Mouse (Mus musculus) erythroblast, adult 5-6 weeks (primary cell): Measurements from ENCODE around the gene Shb. TPM values are rescaled to one million over a fixed set of nuclear protein-coding genes. Genes with fewer than 3 reads are reported as not detected.

Experiments
- ATAC-seq: replicated peaks from 2 replicates; pipeline ENCODE4 v1.8.0; 2016; ENCODE audit warnings: moderate number of reproducible peaks, mild to moderate bottlenecking, moderate TSS enrichment, inconsistent platforms; ENCODE audit not compliant: poor library complexity, low FRiP score, severe bottlenecking
- total RNA-seq, 2 experiments: library from RNA; stranded (forward) in 1 of 2; stranded (reverse) in 1 of 2; fragments of 150-400 nt in 1 of 2; fragments of 200-764, 138-1000 nt in 1 of 2; gene quantifications; 2 replicates each; pipeline versions ENCODE4 v1.2.3 to v1.2.4; 2015 to 2017; ENCODE audit warnings: low replicate concordance in 2 of 2

Shb gene
- total RNA-seq, 2 experiments from 2014 or later, result 0.68 TPM; not detected in 1

DNA sequence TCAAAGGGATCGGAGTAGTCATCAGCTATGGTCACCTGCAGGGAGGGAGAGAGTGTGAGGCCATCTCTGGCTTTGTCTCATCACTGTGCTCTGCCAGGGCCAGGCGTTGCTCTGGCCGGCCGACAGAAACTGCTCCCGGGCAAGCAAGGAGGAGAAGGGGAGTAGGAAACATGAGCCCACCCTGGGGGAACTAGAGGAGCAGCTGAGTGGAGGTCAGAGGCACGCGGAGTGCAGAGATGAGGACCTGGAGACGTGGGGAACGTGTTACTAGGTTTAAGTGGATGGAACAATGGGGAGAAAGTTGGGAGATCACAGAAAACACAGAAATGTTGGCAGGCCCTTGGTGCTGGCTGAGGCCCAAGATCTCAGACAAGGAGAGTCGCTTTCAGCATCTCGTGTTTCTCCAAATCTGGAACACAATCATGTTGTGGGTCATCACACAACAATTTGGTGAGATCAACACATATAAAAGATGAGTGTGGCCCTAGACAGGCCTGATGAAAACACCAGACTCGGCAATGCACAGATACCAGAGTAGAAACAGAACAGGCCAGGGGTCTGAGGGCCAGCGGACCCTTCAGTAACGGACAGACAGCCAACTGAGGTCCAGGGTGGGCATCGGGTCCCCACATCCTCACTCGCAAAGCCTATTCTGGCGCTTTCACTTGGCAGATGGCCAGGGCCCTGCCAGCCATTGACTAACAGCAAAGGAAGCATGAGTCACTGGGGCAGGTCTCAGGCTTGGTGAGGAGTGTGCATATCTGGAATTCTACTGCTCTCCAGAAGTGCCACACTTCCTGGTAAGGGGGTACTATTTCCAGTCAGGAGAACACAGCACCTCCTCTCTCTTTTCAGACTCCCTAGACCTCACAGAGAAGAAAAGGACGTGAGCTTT lies 42.9 kb downstream of the Shb start:
- no peak for ATAC-seq

GRCm38 (mm10) chr4:45487681-45488081 lies 44.6 kb downstream of the Shb start:
- no peak for ATAC-seq

DNA sequence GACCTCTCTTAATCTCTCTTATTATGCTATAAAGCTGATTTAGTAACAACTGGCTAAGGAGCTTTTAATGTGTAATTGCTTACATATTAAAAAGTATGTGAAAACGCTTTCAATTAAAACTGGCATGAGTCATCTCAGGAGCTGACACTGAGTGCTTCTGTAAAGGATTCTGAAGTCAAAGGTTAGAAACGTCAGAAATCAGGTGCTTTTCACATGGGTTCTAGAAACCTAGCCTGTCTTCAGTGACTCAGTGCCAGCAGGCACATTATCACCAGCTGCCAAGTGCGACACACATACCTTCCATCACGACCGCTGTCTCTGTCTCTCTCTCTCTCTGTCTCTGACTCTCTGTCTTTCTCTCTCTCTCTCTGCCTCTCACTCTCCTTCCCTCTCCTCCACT lies 47.2 kb downstream of the Shb start:
- ATAC-seq, result no peak

- ATAC-seq, result no peak
These were observed 48.7 kb downstream of the Shb start for GRCm38 (mm10) chr4:45483271-45484245.

- no peak for ATAC-seq
These were observed 50.0 kb downstream of the Shb start for GRCm38 (mm10) chr4:45482271-45482670.

GRCm38 (mm10) chr4:45481431-45481830 lies 50.8 kb downstream of the Shb start:
- ATAC-seq, result 0 out of 2 replicates have a peak, but pooled peaks have one; percentile 39

- no peak for ATAC-seq
These were observed 51.7 kb downstream of the Shb start for GRCm38 (mm10) chr4:45480595-45480994.

- ATAC-seq, result no peak
These were observed 52.8 kb downstream of the Shb start for GRCm38 (mm10) chr4:45479433-45479832.

- ATAC-seq, result no peak
These were observed 54.1 kb downstream of the Shb start for GRCm38 (mm10) chr4:45478178-45478577.

GRCm38 (mm10) chr4:45477047-45477446 lies 55.2 kb downstream of the Shb start:
- no peak for ATAC-seq

GRCm38 (mm10) chr4:45474832-45475231 lies 57.4 kb downstream of the Shb start:
- no peak for ATAC-seq

DNA sequence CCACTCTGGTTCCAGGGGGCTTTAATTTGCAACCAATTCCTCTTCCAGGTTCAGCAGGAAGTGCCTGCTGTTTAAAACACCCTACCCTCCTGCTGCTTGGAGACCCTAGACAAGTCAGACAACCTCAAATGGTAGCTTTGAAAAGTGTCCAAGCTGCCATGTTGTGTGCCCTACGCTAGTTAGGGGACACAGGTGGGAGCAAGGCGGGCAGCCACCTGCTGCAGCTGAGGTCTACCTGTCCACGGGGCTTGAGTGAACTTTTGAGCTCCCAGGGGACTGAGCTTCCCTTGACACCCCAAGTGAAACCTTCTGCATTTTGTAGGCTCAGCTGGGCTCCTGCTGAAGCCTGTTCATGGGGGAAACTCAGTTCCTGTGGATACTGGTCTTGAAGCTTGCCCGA lies 58.1 kb downstream of the Shb start:
- ATAC-seq, result no peak

DNA sequence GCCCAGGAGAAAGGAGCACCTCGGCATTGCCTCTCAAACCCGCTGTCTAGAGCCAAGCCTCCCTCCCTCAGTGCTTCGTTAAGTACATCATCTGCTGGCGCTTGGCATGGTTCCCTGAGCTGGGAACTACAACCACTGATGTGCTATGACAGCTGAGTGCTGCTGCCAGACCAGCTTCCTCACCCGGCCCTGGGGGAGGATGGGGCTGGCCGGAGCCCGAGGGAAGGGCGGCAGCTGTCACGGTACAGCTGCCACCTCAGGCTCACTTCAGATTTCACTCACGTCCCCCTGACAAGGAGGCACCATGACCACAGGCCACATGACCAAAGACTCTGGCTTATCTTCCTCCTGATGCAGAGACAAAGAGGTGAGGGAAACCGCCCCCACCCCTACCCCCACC lies 59.1 kb downstream of the Shb start:
- ATAC-seq, result no peak

GRCm38 (mm10) chr4:45472706-45473105 lies 59.6 kb downstream of the Shb start:
- no peak for ATAC-seq

DNA sequence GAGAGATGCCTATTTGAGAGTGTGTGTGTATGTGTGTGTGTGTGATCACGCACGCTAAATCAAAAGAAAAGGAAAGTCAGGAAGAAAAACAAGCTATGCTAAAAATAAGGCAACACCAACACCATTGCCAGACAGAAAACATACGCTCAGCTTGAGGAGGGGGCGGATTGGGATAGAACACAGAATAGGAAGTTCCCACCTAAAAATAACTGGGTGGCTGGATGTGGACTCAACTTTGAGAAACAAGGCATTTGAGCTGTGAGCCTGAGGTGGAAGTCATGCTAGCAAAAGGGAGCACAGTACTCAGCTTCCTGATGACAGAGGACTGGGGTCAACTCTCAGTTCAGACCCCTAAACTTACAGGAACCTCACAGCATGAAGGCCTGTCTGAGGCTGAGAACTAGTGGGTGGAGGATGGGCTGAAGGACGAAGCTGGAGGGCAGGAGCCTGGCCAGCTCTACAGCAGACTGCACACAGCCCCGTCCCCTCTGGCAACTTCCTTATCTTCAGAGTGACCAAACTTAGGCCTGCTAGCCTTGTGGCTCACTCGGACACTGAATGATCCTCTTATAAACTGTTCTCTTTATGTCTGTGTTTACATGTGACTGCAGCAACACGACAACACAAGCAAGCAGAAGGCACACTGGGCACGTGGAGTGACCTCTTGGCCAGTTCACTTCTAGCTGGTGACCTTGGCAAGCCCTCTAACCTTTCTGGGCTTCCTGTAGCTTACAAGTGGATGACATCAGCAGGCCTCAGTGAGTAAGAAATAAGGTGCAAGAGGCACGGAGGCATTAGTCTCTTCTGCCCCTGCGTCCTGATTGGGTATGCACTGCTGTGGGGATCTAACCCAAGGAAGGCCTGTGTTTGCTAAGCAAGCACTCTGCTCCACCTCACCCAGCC lies 60.4 kb downstream of the Shb start:
- ATAC-seq, result no peak

DNA sequence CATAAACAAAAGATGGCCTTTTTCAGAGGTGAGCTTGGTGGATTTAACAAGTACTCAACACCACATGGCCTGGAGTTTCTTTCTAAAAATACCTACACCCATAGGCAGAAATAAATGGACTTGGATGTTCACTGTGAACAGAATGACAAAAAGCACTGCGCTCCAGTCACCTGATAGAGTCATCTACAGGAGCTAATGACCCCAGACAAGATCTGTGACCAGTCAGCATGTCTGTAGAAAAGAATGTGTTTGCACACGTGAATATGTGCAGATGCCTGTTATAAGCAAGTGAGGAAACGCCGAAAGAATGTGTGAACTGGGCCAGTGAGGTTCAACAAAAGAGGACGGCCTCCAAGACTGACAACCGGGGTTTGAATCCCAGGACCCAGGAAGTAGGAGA lies 63.2 kb downstream of the Shb start:
- no peak for ATAC-seq

DNA sequence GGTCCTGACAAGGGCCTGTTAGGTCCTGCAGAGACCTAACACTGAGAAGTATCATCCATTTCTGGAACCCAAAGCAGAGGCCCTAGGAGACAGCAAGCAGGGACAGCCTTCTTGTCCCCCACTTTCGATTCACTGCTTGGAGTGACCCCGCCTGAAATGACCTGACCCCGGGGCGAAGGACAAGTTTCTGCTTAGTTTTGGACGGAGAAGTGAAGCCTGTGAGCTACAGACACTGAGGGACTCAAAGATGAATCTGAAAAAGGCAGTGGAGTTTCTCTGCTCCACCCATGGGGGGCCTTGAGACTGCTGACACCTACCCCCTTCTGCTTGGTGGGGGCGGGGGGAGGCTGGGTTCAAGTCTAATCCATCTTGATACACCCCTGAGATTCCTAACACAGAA lies 63.8 kb downstream of the Shb start:
- ATAC-seq, result no peak

DNA sequence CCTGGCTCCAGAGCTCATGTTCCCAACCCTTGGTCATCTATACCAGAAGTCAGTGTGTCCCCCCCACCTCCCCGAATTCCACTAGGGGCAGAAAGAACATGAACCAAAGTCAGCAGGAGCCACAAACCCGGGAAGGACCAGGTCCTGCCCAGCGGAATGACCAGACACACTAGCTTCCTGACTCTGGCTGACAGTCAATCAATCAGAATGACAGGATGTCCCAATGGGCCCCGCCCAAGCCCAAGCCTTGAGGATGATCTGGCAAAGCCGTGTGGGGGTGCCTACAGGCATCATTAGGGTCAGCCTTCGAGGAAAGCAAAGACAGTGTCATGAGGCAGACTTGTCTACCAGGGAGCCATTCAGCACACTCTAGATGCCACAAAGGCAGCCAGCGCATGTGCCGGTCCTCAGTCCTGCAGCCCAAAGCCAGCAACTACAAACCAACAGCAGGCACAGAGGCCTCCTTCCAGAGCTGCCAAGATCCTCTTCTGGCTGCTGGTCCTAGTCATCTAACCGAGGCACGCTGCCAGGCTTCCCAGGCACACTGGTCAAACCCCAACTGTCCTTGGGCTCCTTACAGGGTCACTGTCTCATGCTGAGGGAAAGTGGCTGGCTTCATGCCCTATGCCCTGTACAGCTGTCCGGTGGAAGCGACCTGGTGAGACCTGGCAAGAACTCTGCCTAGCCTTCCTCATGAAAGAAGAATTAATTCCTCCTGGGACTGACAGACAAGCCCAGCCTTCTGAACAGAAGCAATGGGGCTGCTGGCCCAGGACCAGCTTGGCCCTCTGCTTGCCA lies 65.0 kb downstream of the Shb start:
- no peak; the same call in 1 of the 2 replicates for ATAC-seq

- ATAC-seq, result no peak
These were observed 67.3 kb downstream of the Shb start for GRCm38 (mm10) chr4:45464941-45465340.
